Mouse (Mus musculus): ENCODE measurements around the gene Slc4a2. TPM values are rescaled to one million over a fixed set of nuclear protein-coding genes. Genes with fewer than 3 reads are reported as not detected.
"Not testable (repeated sequence)": the region's sequence is repeated elsewhere in the genome, so short reads cannot be mapped to it uniquely, and the experiment has no call there.

Gene Slc4a2
- polyA plus RNA-seq, 1 experiment from 2014 or later = 12.6 TPM

- Histone ChIP-seq H3K36me3 (ENCODE audit: control insufficient read depth, insufficient read depth) (no peaks in the 10 kb centered on the region), H3K9ac (ENCODE audit: low read depth, low read length) (no peak within 1 kb of the TSS), H3K9me3 (replicated peaks; ENCODE audit: control insufficient read depth, low read length) (no peaks in the 10 kb centered on the region), H3K4me2 (ENCODE audit: low read depth, low read length) (no peak within 1 kb of the TSS), H3K27ac (ENCODE audit: low read length) (no peak within 1 kb of the TSS), H3K27me3 (ENCODE audit: control insufficient read depth, insufficient read depth, low read depth, low read length) (peaks cover 16% of the 10 kb centered on the region), H3K4me3 (ENCODE audit: low read depth, low read length) (no peak within 1 kb of the TSS), H3K4me1 (ENCODE audit: control insufficient read depth, low read depth, low read length) (peaks cover 23% of the 10 kb centered on the region)
- ATAC-seq (ENCODE audit: low read depth) = no peak
- 79% methylated on average over 7 of the region's 7 CpGs for WGBS (ENCODE audit: insufficient replicate concordance)
These were observed 31.8 kb upstream of the Slc4a2 start, which contains the start of gene Atg9b for GRCm38 (mm10) chr5:24391864-24392263. Gene Atg9b, minus strand, starts transcription at chr5:24392143.

GRCm38 (mm10) chr5:24392724-24393123 lies 30.9 kb upstream of the Slc4a2 start:
- Histone ChIP-seq H3K27ac (ENCODE audit: low read length) (no peak overlapping the region), H3K9ac (ENCODE audit: low read depth, low read length) (no peak overlapping the region), H3K27me3 (ENCODE audit: control insufficient read depth, insufficient read depth, low read depth, low read length) (peaks cover 8% of the 10 kb centered on the region), H3K9me3 (replicated peaks; ENCODE audit: control insufficient read depth, low read length) (no peaks in the 10 kb centered on the region), H3K4me2 (ENCODE audit: low read depth, low read length) (no peak overlapping the region), H3K4me3 (ENCODE audit: low read depth, low read length) (no peak overlapping the region), H3K36me3 (ENCODE audit: control insufficient read depth, insufficient read depth) (no peaks in the 10 kb centered on the region), H3K4me1 (ENCODE audit: control insufficient read depth, low read depth, low read length) (peaks cover 19% of the 10 kb centered on the region)
- 62% methylated on average over 7 of the region's 7 CpGs for WGBS (ENCODE audit: insufficient replicate concordance)
- no peak for ATAC-seq (ENCODE audit: low read depth)

- H3K9ac ChIP-seq (ENCODE audit: low read depth, low read length) = peak within 1 kb of the TSS; percentile 67
- no peaks in the 10 kb centered on the region for H3K36me3 ChIP-seq (ENCODE audit: control insufficient read depth, insufficient read depth)
- no peaks in the 10 kb centered on the region for H3K9me3 ChIP-seq (replicated peaks; ENCODE audit: control insufficient read depth, low read length)
- ATAC-seq (ENCODE audit: low read depth) = no peak
- H3K4me2 ChIP-seq (ENCODE audit: low read depth, low read length) = peak within 1 kb of the TSS; percentile 87
- peak within 1 kb of the TSS; percentile 84 for H3K27ac ChIP-seq (ENCODE audit: low read length)
- H3K4me1 ChIP-seq (ENCODE audit: control insufficient read depth, low read depth, low read length) = peaks cover 16% of the 10 kb centered on the region
- H3K27me3 ChIP-seq (ENCODE audit: control insufficient read depth, insufficient read depth, low read depth, low read length) = no peaks in the 10 kb centered on the region; the same call in 1 of the 2 replicates
- WGBS (ENCODE audit: insufficient replicate concordance) = 8% methylated on average over 7 of the region's 7 CpGs
- H3K4me3 ChIP-seq (ENCODE audit: low read depth, low read length) = peak within 1 kb of the TSS; percentile 75
These were observed 30.1 kb upstream of the Slc4a2 start, which contains the start of gene Abcb8 for GRCm38 (mm10) chr5:24393392-24393997. Gene Abcb8, plus strand, starts transcription at chr5:24393663.

- peak overlapping the region; percentile 84 for H3K27ac ChIP-seq (ENCODE audit: low read length)
- H3K4me2 ChIP-seq (ENCODE audit: low read depth, low read length) = peak overlapping the region; percentile 87
- H3K36me3 ChIP-seq (ENCODE audit: control insufficient read depth, insufficient read depth) = no peaks in the 10 kb centered on the region
- peak; percentile 96 for ATAC-seq (ENCODE audit: low read depth)
- H3K4me1 ChIP-seq (ENCODE audit: control insufficient read depth, low read depth, low read length) = peaks cover 15% of the 10 kb centered on the region
- peak overlapping the region; percentile 67 for H3K9ac ChIP-seq (ENCODE audit: low read depth, low read length)
- peak overlapping the region; percentile 75 for H3K4me3 ChIP-seq (ENCODE audit: low read depth, low read length)
- under 1% methylated on average over 36 of the region's 36 CpGs for WGBS (ENCODE audit: insufficient replicate concordance)
- no peaks in the 10 kb centered on the region for H3K27me3 ChIP-seq (ENCODE audit: control insufficient read depth, insufficient read depth, low read depth, low read length)
- no peaks in the 10 kb centered on the region for H3K9me3 ChIP-seq (replicated peaks; ENCODE audit: control insufficient read depth, low read length)
These were observed 29.3 kb upstream of the Slc4a2 start for GRCm38 (mm10) chr5:24394165-24394894.

GRCm38 (mm10) chr5:24396254-24396653 lies 27.4 kb upstream of the Slc4a2 start:
- not testable (repeated sequence) for H3K4me2 ChIP-seq (ENCODE audit: low read depth, low read length); H3K27ac ChIP-seq (ENCODE audit: low read length); H3K9ac ChIP-seq (ENCODE audit: low read depth, low read length); ATAC-seq (ENCODE audit: low read depth); H3K36me3 ChIP-seq (ENCODE audit: control insufficient read depth, insufficient read depth); H3K27me3 ChIP-seq (ENCODE audit: control insufficient read depth, insufficient read depth, low read depth, low read length); H3K9me3 ChIP-seq (replicated peaks; ENCODE audit: control insufficient read depth, low read length); H3K4me3 ChIP-seq (ENCODE audit: low read depth, low read length)
- H3K4me1 ChIP-seq (ENCODE audit: control insufficient read depth, low read depth, low read length) = peaks cover 10% of the 10 kb centered on the region
- 77% methylated on average over 6 of the region's 6 CpGs for WGBS (ENCODE audit: insufficient replicate concordance)

- Histone ChIP-seq H3K9ac (ENCODE audit: low read depth, low read length) (no peak overlapping the region), H3K4me1 (ENCODE audit: control insufficient read depth, low read depth, low read length) (peaks cover 3% of the 10 kb centered on the region; the same call in 1 of the 2 replicates), H3K27me3 (ENCODE audit: control insufficient read depth, insufficient read depth, low read depth, low read length) (no peaks in the 10 kb centered on the region), H3K9me3 (replicated peaks; ENCODE audit: control insufficient read depth, low read length) (no peaks in the 10 kb centered on the region), H3K27ac (ENCODE audit: low read length) (no peak overlapping the region), H3K4me2 (ENCODE audit: low read depth, low read length) (no peak overlapping the region), H3K36me3 (ENCODE audit: control insufficient read depth, insufficient read depth) (no peaks in the 10 kb centered on the region; the same call in 1 of the 2 replicates), H3K4me3 (ENCODE audit: low read depth, low read length) (no peak overlapping the region)
- ATAC-seq (ENCODE audit: low read depth) = no peak
- 73% methylated on average over 10 of the region's 10 CpGs for WGBS (ENCODE audit: insufficient replicate concordance)
These were observed 24.0 kb upstream of the Slc4a2 start for GRCm38 (mm10) chr5:24399686-24400085.

GRCm38 (mm10) chr5:24400362-24400761 lies 23.3 kb upstream of the Slc4a2 start:
- no peaks in the 10 kb centered on the region for H3K27me3 ChIP-seq (ENCODE audit: control insufficient read depth, insufficient read depth, low read depth, low read length)
- WGBS (ENCODE audit: insufficient replicate concordance) = 80% methylated on average over 11 of the region's 11 CpGs

GRCm38 (mm10) chr5:24400911-24401605 lies 22.6 kb upstream of the Slc4a2 start:
- H3K36me3 ChIP-seq (ENCODE audit: control insufficient read depth, insufficient read depth) = no peaks in the 10 kb centered on the region; the same call in 1 of the 2 replicates
- 83% methylated on average over 5 of the region's 5 CpGs for WGBS (ENCODE audit: insufficient replicate concordance)
- no peaks in the 10 kb centered on the region for H3K9me3 ChIP-seq (replicated peaks; ENCODE audit: control insufficient read depth, low read length)
- H3K4me1 ChIP-seq (ENCODE audit: control insufficient read depth, low read depth, low read length) = peaks cover 3% of the 10 kb centered on the region; the same call in 1 of the 2 replicates
- H3K4me3 ChIP-seq (ENCODE audit: low read depth, low read length) = no peak overlapping the region
- ATAC-seq (ENCODE audit: low read depth) = no peak
- H3K27me3 ChIP-seq (ENCODE audit: control insufficient read depth, insufficient read depth, low read depth, low read length) = no peaks in the 10 kb centered on the region
- no peak overlapping the region for H3K9ac ChIP-seq (ENCODE audit: low read depth, low read length)
- H3K4me2 ChIP-seq (ENCODE audit: low read depth, low read length) = no peak overlapping the region
- no peak overlapping the region for H3K27ac ChIP-seq (ENCODE audit: low read length)

More at GRCm38 (mm10) chr5:24400362-24400761, 23.3 kb upstream of the Slc4a2 start:
- H3K9me3 ChIP-seq (replicated peaks; ENCODE audit: control insufficient read depth, low read length) = no peaks in the 10 kb centered on the region
- ATAC-seq (ENCODE audit: low read depth) = no peak
- H3K27ac ChIP-seq (ENCODE audit: low read length) = no peak overlapping the region
- H3K9ac ChIP-seq (ENCODE audit: low read depth, low read length) = no peak overlapping the region
- no peak overlapping the region for H3K4me2 ChIP-seq (ENCODE audit: low read depth, low read length)
- no peaks in the 10 kb centered on the region; the same call in 1 of the 2 replicates for H3K36me3 ChIP-seq (ENCODE audit: control insufficient read depth, insufficient read depth)
- H3K4me1 ChIP-seq (ENCODE audit: control insufficient read depth, low read depth, low read length) = peaks cover 3% of the 10 kb centered on the region; the same call in 1 of the 2 replicates
- no peak overlapping the region for H3K4me3 ChIP-seq (ENCODE audit: low read depth, low read length)

Measured in liver, embryonic 16.5 days (tissue).